Mouse (Mus musculus): ENCODE results near the gene Slc36a4. TPM values are rescaled to one million over a fixed set of nuclear protein-coding genes. Genes with fewer than 3 reads are reported as not detected.

Slc36a4 gene
- polyA plus RNA-seq, 1 experiment from 2014 or later: 21.7 TPM

- Histone ChIP-seq H3K36me3 (ENCODE audit: control insufficient read depth, insufficient read depth, low read length) (no peaks in the 10 kb centered on the region), H3K4me2 (ENCODE audit: low read depth) (no peak overlapping the region), H3K27me3 (ENCODE audit: control insufficient read depth, insufficient read depth, low read length) (no peaks in the 10 kb centered on the region), H3K4me1 (ENCODE audit: control insufficient read depth, insufficient read depth, low read length) (0 out of 2 replicates have a peak, but pooled peaks cover 2% of the 10 kb centered on the region), H3K4me3 (ENCODE audit: low read depth, low read length) (no peak overlapping the region), H3K9ac (ENCODE audit: low read length) (no peak overlapping the region), H3K9me3 (ENCODE audit: control insufficient read depth, low read length) (no peaks in the 10 kb centered on the region), H3K27ac (ENCODE audit: low read depth, low read length) (no peak overlapping the region)
- ATAC-seq (ENCODE audit: insufficient read depth, low FRiP score, low TSS enrichment): no peak
- DNase-seq (ENCODE audit: low spot score): no peak
- 91% methylated on average over 4 of the region's 4 CpGs for WGBS
These were observed 7.8 kb downstream of the Slc36a4 start for GRCm38 (mm10) chr9:15717363-15717762.

- H3K27ac ChIP-seq (ENCODE audit: low read depth, low read length): no peak overlapping the region
- DNase-seq (ENCODE audit: low spot score): no peak
- H3K36me3 ChIP-seq (ENCODE audit: control insufficient read depth, insufficient read depth, low read length): no peaks in the 10 kb centered on the region
- H3K4me2 ChIP-seq (ENCODE audit: low read depth): no peak overlapping the region
- H3K9ac ChIP-seq (ENCODE audit: low read length): no peak overlapping the region
- no peaks in the 10 kb centered on the region for H3K9me3 ChIP-seq (ENCODE audit: control insufficient read depth, low read length)
- H3K4me3 ChIP-seq (ENCODE audit: low read depth, low read length): no peak overlapping the region
- no peak for ATAC-seq (ENCODE audit: insufficient read depth, low FRiP score, low TSS enrichment)
- WGBS: 86% methylated on average over 6 of the region's 6 CpGs
- H3K4me1 ChIP-seq (ENCODE audit: control insufficient read depth, insufficient read depth, low read length): 0 out of 2 replicates have a peak, but pooled peaks cover 2% of the 10 kb centered on the region
- no peaks in the 10 kb centered on the region for H3K27me3 ChIP-seq (ENCODE audit: control insufficient read depth, insufficient read depth, low read length)
These were observed 8.8 kb downstream of the Slc36a4 start for GRCm38 (mm10) chr9:15718295-15718694.

- Histone ChIP-seq H3K9me3 (ENCODE audit: control insufficient read depth, low read length) (no peaks in the 10 kb centered on the region), H3K27ac (ENCODE audit: low read depth, low read length) (no peak overlapping the region), H3K4me1 (ENCODE audit: control insufficient read depth, insufficient read depth, low read length) (0 out of 2 replicates have a peak, but pooled peaks cover 2% of the 10 kb centered on the region), H3K27me3 (ENCODE audit: control insufficient read depth, insufficient read depth, low read length) (no peaks in the 10 kb centered on the region), H3K4me3 (ENCODE audit: low read depth, low read length) (no peak overlapping the region), H3K36me3 (ENCODE audit: control insufficient read depth, insufficient read depth, low read length) (no peaks in the 10 kb centered on the region), H3K4me2 (ENCODE audit: low read depth) (no peak overlapping the region), H3K9ac (ENCODE audit: low read length) (no peak overlapping the region)
- DNase-seq (ENCODE audit: low spot score) (no peak), ATAC-seq (ENCODE audit: insufficient read depth, low FRiP score, low TSS enrichment) (no peak)
- 89% methylated on average over 14 of the region's 14 CpGs for WGBS
These were observed 10.1 kb downstream of the Slc36a4 start for GRCm38 (mm10) chr9:15719594-15719993.

- no peak overlapping the region for H3K27ac ChIP-seq (ENCODE audit: low read depth, low read length)
- H3K4me2 ChIP-seq (ENCODE audit: low read depth): no peak overlapping the region
- DNase-seq (ENCODE audit: low spot score): no peak
- H3K4me1 ChIP-seq (ENCODE audit: control insufficient read depth, insufficient read depth, low read length): 0 out of 2 replicates have a peak, but pooled peaks cover 2% of the 10 kb centered on the region
- H3K36me3 ChIP-seq (ENCODE audit: control insufficient read depth, insufficient read depth, low read length): no peaks in the 10 kb centered on the region; the same call in 1 of the 2 replicates
- H3K9me3 ChIP-seq (ENCODE audit: control insufficient read depth, low read length): no peaks in the 10 kb centered on the region
- no peak overlapping the region for H3K9ac ChIP-seq (ENCODE audit: low read length)
- WGBS: 88% methylated on average over 8 of the region's 8 CpGs
- ATAC-seq (ENCODE audit: insufficient read depth, low FRiP score, low TSS enrichment): no peak
- H3K4me3 ChIP-seq (ENCODE audit: low read depth, low read length): no peak overlapping the region
- H3K27me3 ChIP-seq (ENCODE audit: control insufficient read depth, insufficient read depth, low read length): no peaks in the 10 kb centered on the region
These were observed 11.0 kb downstream of the Slc36a4 start for GRCm38 (mm10) chr9:15720556-15720955.

- Histone ChIP-seq H3K4me1 (ENCODE audit: control insufficient read depth, insufficient read depth, low read length) (0 out of 2 replicates have a peak, but pooled peaks cover 2% of the 10 kb centered on the region), H3K9me3 (ENCODE audit: control insufficient read depth, low read length) (no peaks in the 10 kb centered on the region), H3K27ac (ENCODE audit: low read depth, low read length) (no peak overlapping the region), H3K9ac (ENCODE audit: low read length) (no peak overlapping the region), H3K36me3 (ENCODE audit: control insufficient read depth, insufficient read depth, low read length) (no peaks in the 10 kb centered on the region; the same call in 1 of the 2 replicates), H3K27me3 (ENCODE audit: control insufficient read depth, insufficient read depth, low read length) (no peaks in the 10 kb centered on the region), H3K4me3 (ENCODE audit: low read depth, low read length) (no peak overlapping the region), H3K4me2 (ENCODE audit: low read depth) (no peak overlapping the region)
- 73% methylated on average over 6 of the region's 6 CpGs for whole genome bisulfite sequencing
- DNase-seq (ENCODE audit: low spot score) (no peak), ATAC-seq (ENCODE audit: insufficient read depth, low FRiP score, low TSS enrichment) (peak; percentile 80)
These were observed 11.8 kb downstream of the Slc36a4 start for GRCm38 (mm10) chr9:15721226-15721833.

DNA sequence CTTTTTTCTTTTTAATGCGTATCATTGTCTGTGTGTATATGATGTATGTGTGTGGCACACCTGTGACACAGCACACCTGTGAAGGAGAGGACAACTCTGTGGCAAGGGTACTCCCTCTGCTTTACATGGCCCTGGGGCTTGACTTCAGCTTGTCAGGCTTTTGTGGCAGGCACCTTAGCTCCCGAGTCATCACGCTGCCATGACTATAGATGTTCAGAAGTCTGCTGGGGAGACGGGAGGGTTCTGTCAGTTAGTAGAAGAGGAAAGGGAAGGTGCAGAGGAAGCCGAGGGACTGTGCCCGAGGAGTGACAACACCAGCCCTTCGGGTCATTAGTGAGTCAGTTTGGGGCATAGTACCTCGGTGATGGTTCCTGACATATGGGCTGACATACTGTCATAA is 13.0 kb downstream of the Slc36a4 start:
- Histone ChIP-seq H3K27ac (ENCODE audit: low read depth, low read length) (no peak overlapping the region), H3K36me3 (ENCODE audit: control insufficient read depth, insufficient read depth, low read length) (no peaks in the 10 kb centered on the region; the same call in none of the 2 replicates), H3K4me2 (ENCODE audit: low read depth) (no peak overlapping the region), H3K9me3 (ENCODE audit: control insufficient read depth, low read length) (no peaks in the 10 kb centered on the region), H3K4me3 (ENCODE audit: low read depth, low read length) (no peak overlapping the region), H3K4me1 (ENCODE audit: control insufficient read depth, insufficient read depth, low read length) (0 out of 2 replicates have a peak, but pooled peaks cover 2% of the 10 kb centered on the region), H3K27me3 (ENCODE audit: control insufficient read depth, insufficient read depth, low read length) (no peaks in the 10 kb centered on the region), H3K9ac (ENCODE audit: low read length) (no peak overlapping the region)
- WGBS: 83% methylated on average over 8 of the region's 8 CpGs
- ATAC-seq (ENCODE audit: insufficient read depth, low FRiP score, low TSS enrichment): no peak
- DNase-seq (ENCODE audit: low spot score): no peak

DNA sequence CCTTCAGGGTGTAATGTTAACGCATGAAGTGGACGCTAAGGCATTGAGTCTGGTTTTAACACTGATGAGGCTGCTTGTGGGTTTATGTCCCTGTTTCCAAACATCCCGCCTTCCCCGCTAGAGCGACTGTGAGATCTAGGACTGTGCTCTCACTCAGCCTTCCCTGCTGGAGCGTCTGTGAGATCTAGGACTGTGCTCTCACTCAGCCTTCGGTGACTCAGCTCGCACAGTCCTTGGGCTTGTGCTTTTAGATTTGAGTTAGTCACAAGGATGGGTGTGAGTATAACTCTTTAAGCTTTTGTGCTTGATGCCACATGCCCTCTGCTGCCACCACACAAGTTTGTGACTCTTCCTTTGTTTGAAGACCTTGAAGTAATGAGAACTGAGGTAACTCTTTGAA is 17.6 kb downstream of the Slc36a4 start:
- no peak overlapping the region for H3K4me3 ChIP-seq (ENCODE audit: low read depth, low read length)
- H3K27me3 ChIP-seq (ENCODE audit: control insufficient read depth, insufficient read depth, low read length): no peaks in the 10 kb centered on the region
- no peak overlapping the region for H3K9ac ChIP-seq (ENCODE audit: low read length)
- no peak overlapping the region for H3K27ac ChIP-seq (ENCODE audit: low read depth, low read length)
- DNase-seq (ENCODE audit: low spot score): no peak
- no peaks in the 10 kb centered on the region for H3K9me3 ChIP-seq (ENCODE audit: control insufficient read depth, low read length)
- H3K4me1 ChIP-seq (ENCODE audit: control insufficient read depth, insufficient read depth, low read length): no peaks in the 10 kb centered on the region
- WGBS: 94% methylated on average over 8 of the region's 8 CpGs
- H3K36me3 ChIP-seq (ENCODE audit: control insufficient read depth, insufficient read depth, low read length): no peaks in the 10 kb centered on the region; the same call in none of the 2 replicates
- H3K4me2 ChIP-seq (ENCODE audit: low read depth): no peak overlapping the region
- ATAC-seq (ENCODE audit: insufficient read depth, low FRiP score, low TSS enrichment): no peak

DNA sequence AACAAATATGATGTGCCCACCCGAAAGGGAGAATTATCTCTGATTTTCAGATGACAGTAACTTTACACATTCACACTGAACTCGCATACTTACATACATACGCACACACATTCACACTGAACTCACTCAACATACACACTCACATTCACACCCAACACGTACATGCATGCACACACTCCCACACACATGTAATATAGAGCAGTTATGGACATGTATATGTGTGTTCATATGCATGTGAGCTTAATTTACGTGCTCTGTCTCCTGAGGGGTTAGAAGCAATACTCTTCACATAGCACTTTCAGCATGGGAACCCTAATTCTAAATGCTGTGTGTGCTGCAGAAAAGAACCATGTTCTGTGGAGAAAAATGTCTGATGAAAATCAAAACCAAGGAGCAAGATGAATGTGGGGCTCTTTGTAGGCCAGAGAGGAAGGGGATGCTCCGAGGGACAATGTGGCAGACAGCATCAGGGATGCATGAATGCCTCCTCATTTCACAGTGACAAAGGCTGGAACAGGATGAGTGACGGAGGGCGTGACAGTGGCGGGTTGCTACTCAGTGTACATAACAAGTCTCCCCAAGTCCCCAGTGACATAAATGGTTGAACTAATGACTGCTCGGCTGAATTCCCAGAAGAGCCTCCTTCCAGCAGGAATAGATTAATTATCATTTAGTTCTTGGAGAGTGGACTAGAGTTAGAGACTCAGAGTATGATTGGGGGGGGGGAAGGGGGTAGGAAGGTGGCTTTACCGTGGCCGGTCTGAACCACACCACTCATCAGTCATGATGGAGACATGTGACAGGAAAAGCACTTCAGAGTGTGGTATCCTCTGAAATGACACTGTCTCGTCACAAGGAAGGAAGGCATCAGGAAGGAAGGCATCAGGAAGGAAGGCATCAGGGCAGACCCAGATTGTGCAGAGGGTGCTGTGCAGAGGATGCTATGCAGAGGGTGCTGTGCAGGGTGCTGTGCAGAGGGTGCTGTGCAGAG is 22.5 kb downstream of the Slc36a4 start:
- peak overlapping the region; percentile 21; the same call in 1 of the 2 replicates for H3K27ac ChIP-seq (ENCODE audit: low read depth, low read length)
- H3K36me3 ChIP-seq (ENCODE audit: control insufficient read depth, insufficient read depth, low read length): no peaks in the 10 kb centered on the region; the same call in 1 of the 2 replicates
- 56% methylated on average over 13 of the region's 13 CpGs for WGBS
- no peaks in the 10 kb centered on the region for H3K27me3 ChIP-seq (ENCODE audit: control insufficient read depth, insufficient read depth, low read length)
- ATAC-seq (ENCODE audit: insufficient read depth, low FRiP score, low TSS enrichment) (peak; percentile 92), DNase-seq (ENCODE audit: low spot score) (peak; percentile 56)
- H3K9ac ChIP-seq (ENCODE audit: low read length): no peak overlapping the region
- no peak overlapping the region for H3K4me2 ChIP-seq (ENCODE audit: low read depth)
- no peaks in the 10 kb centered on the region for H3K9me3 ChIP-seq (ENCODE audit: control insufficient read depth, low read length)
- no peaks in the 10 kb centered on the region; the same call in 1 of the 2 replicates for H3K4me1 ChIP-seq (ENCODE audit: control insufficient read depth, insufficient read depth, low read length)
- H3K4me3 ChIP-seq (ENCODE audit: low read depth, low read length): no peak overlapping the region

Data from neural tube, embryonic 11.5 days (tissue).